Mouse (Mus musculus) bone marrow macrophage, adult 2 months (primary cell): ENCODE measurements around the gene Gm17409.

Source experiments
- CTCF ChIP-seq: IDR thresholded peaks from 2 replicates; pipeline ENCODE4 v1.5.1; 2012; ENCODE audit warnings: low read depth, mild to moderate bottlenecking, low read length, moderate library complexity
- POLR2A ChIP-seq: IDR thresholded peaks from 2 replicates; pipeline ENCODE4 v1.6.1; 2012; ENCODE audit warnings: mild to moderate bottlenecking, low read depth, low read length, borderline replicate concordance

- TF ChIP-seq CTCF (no peak), POLR2A (no peak)
Observed at GRCm38 (mm10) chr2:58443163-58443562, 26.8 kb upstream of the Gm17409 start.
